Mouse (Mus musculus) right cerebral cortex, postnatal 10 days (tissue): ENCODE measurements around the gene Nmrk2.
"Not testable (repeated sequence)": the region's sequence is repeated elsewhere in the genome, so short reads cannot be mapped to it uniquely, and the experiment has no call there.

Source experiments
- DNase-seq, 2 experiments: peaks; one replicate each; pipeline ENCODE4 v3.0.0; 2021; ENCODE audit warnings: low spot score in 2 of 2

The Nmrk2 gene

GRCm38 (mm10) chr10:81201807-81202758 is at the start of gene Nmrk2:
Nmrk2 (minus strand) TSS chr10:81202051.
- DNase-seq = no peak

DNA sequence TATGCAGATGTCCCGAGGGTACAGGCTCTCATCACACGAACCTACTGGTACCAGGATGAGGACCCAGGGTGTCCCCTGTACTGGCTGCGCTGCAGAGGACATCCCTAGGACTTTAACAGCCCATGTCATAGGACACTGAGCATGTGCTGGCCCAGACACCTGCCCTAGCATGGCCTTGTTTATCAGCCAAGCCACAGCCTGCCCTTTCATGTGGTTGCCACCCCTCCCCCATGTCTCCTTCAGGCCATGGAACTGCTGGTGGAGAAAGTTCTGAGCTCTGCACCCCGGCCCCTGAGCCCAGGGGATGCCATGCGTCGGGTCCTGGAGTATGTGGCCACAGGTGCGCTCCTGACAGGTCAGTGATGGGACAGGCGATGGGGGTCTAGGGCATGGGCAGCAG is 47.6 kb upstream of the Nmrk2 start:
- DNase-seq = no peak

GRCm38 (mm10) chr10:81247804-81248203 is 46.0 kb upstream of the Nmrk2 start:
- DNase-seq = no peak

GRCm38 (mm10) chr10:81245166-81245565 is 43.3 kb upstream of the Nmrk2 start:
- DNase-seq = no peak

DNA sequence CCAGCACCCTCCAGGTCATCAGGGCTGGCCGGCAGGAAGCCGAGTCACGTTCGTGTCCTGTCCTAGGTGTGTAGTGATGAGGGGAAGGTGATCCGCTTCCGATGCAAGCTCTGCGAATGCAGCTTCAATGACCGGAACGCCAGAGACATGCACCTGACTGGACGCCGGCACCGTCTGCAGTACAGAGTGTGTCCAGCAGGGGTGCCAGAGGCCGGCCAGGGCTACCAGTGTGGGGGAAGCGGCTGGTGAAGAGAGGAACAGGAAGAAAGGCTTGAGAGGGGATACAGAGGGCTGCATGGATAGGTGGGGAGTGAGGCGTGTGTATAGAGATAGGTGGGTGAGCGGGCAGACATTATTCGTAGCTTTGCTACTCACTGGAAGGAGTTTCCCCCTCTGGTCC is 42.7 kb upstream of the Nmrk2 start:
- DNase-seq = peak in 1 of 2 experiments; percentile 83

- DNase-seq = no peak
Measured at GRCm38 (mm10) chr10:81244146-81244545, 42.3 kb upstream of the Nmrk2 start.

- DNase-seq = no peak
Measured at GRCm38 (mm10) chr10:81242021-81242420, 40.2 kb upstream of the Nmrk2 start.

- DNase-seq = peak in 1 of 2 experiments; percentile 80
Measured at GRCm38 (mm10) chr10:81240876-81241275, 39.0 kb upstream of the Nmrk2 start.

- no peak for DNase-seq
Measured at GRCm38 (mm10) chr10:81238618-81239017, 36.8 kb upstream of the Nmrk2 start.

GRCm38 (mm10) chr10:81236471-81237268 is 34.8 kb upstream of the Nmrk2 start:
- no peak for DNase-seq

- no peak for DNase-seq
Measured at GRCm38 (mm10) chr10:81234206-81234605, 32.4 kb upstream of the Nmrk2 start.

- DNase-seq = no peak
Measured at GRCm38 (mm10) chr10:81233226-81233585, 31.4 kb upstream of the Nmrk2 start.

DNA sequence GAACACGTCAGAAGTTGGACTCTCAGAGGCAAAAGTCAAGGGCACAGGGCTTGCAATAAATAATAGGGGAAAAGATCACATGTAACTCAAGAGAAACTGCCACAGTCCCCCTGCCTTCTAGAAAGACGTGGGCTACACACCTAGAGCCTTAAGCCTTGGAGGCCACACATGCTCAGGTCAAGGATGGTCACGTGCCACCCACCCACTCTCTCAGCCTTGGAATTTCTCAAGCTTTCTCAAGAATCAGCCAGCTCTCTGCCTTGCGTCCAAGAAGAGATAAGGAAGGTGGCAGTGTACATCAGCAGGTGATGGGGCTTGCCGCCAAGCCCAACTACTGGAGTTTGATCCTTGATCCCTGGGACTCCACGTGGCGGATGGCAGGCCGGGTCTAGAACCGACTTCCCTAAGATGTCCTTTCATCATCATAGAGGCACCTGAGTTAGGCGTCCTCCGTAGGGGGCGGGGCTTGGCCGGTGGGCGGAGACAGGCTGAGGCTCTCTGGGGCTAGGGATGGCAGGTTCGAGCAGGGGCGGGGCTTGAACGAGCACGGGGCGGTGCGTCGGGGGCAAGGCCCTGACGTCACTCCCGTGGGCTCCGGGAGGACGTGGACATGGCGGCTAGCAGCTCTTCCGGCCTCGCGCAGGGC is 30.9 kb upstream of the Nmrk2 start, which contains the start of gene Zfr2:
TSS of gene Zfr2 (plus strand) at position 576 of the 646 bp plus-strand sequence.
- peak; percentile 96 for DNase-seq

DNA sequence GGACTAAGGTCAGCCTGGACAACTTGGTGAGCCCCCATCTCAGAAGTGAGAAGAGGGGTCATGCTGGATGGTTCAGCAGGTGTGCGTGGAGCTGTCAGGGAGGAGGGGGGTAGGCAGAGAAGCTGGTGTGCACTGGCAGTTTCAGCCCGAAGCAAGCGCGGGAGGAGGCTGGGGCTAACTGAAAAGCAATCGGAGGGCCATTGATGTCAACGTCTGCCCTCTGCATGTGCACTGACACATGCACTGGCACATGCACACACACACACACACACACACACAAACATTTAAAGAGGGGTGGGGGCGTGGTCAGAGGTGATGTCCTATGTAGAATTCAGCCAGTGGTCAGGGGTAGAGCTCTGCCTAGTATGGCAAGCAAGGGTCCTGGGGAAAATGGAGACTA is 29.6 kb upstream of the Nmrk2 start:
- peak in 1 of 2 experiments; percentile 48 for DNase-seq

- DNase-seq = peak; percentile 93 to 96
Measured at GRCm38 (mm10) chr10:81230438-81231332, 28.8 kb upstream of the Nmrk2 start, which contains the start of gene Atcay. Atcay (minus strand) TSS chr10:81230833.

GRCm38 (mm10) chr10:81229735-81230437 is 28.0 kb upstream of the Nmrk2 start:
- peak; percentile 68 to 74 for DNase-seq

GRCm38 (mm10) chr10:81223731-81224130 is 21.9 kb upstream of the Nmrk2 start:
- DNase-seq = not testable (repeated sequence)

GRCm38 (mm10) chr10:81221402-81222015 is 19.7 kb upstream of the Nmrk2 start:
- no peak for DNase-seq

- DNase-seq = no peak
Measured at GRCm38 (mm10) chr10:81217964-81218363, 16.1 kb upstream of the Nmrk2 start.

- DNase-seq = not testable (repeated sequence)
Measured at GRCm38 (mm10) chr10:81217267-81217666, 15.4 kb upstream of the Nmrk2 start.
